Mouse (Mus musculus) heart, postnatal 25 days (tissue): ENCODE data around the gene Amfr. TPM values are rescaled to one million over a fixed set of nuclear protein-coding genes. Genes with fewer than 3 reads are reported as not detected.

ENCODE experiments used
- DNase-seq: peaks from one replicate; pipeline ENCODE4 v3.0.0; 2022; ENCODE audit warnings: low spot score
- intact Hi-C: fragments of 180-260 bp; cut with DNase I; formaldehyde crosslinking; loops from one replicate; pipeline ENCODE4 v1.15.1; 2025
- total RNA-seq, 2 experiments: library from RNA; stranded (reverse); gene quantifications; 2 replicates each; pipeline ENCODE4 v1.2.3; 2021

Gene Amfr
- total RNA-seq, 2 experiments from 2014 or later = 112 to 121 TPM

- intact Hi-C loops = no loop called here
- DNase-seq = no peak
These were observed 27.9 kb downstream of the Amfr start for GRCm38 (mm10) chr8:93984731-93985130.

DNA sequence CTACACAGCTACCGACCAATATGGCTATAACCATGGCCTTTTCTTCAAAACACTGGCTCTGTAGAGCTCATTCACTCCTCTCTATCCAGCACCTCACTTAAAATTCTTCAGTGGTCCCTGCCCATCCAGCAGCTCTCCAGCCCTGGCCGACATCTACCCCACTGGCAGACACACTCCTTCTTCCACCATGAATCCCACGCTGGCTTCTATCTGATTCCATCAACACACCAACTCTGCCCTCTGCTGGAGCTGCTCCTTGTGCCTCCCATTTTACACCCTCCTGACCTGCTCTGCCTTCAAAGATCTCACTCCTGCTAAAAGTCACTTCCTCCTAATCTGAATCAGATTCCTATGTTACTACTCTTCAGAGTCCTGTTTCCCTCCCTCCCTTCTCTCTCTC lies 28.8 kb downstream of the Amfr start:
- intact Hi-C loops = no loop called here
- DNase-seq = no peak

GRCm38 (mm10) chr8:93981679-93982215 lies 30.9 kb downstream of the Amfr start:
- DNase-seq = no peak
- intact Hi-C loops = no loop called here

GRCm38 (mm10) chr8:93980141-93980540 lies 32.5 kb downstream of the Amfr start:
- intact Hi-C loops = no loop called here

GRCm38 (mm10) chr8:93976446-93977211 lies 36.0 kb downstream of the Amfr start:
- intact Hi-C loops = no loop called here
- DNase-seq = no peak

More at GRCm38 (mm10) chr8:93980141-93980540, 32.5 kb downstream of the Amfr start:
- no peak for DNase-seq

GRCm38 (mm10) chr8:93975358-93975757 lies 37.3 kb downstream of the Amfr start:
- DNase-seq = no peak
- intact Hi-C loops = no loop called here

- intact Hi-C loops = no loop called here
- no peak for DNase-seq
These were observed 37.9 kb downstream of the Amfr start for GRCm38 (mm10) chr8:93974602-93975186.

GRCm38 (mm10) chr8:93973831-93974375 lies 38.7 kb downstream of the Amfr start:
- DNase-seq = no peak
- intact Hi-C loops = no loop called here

DNA sequence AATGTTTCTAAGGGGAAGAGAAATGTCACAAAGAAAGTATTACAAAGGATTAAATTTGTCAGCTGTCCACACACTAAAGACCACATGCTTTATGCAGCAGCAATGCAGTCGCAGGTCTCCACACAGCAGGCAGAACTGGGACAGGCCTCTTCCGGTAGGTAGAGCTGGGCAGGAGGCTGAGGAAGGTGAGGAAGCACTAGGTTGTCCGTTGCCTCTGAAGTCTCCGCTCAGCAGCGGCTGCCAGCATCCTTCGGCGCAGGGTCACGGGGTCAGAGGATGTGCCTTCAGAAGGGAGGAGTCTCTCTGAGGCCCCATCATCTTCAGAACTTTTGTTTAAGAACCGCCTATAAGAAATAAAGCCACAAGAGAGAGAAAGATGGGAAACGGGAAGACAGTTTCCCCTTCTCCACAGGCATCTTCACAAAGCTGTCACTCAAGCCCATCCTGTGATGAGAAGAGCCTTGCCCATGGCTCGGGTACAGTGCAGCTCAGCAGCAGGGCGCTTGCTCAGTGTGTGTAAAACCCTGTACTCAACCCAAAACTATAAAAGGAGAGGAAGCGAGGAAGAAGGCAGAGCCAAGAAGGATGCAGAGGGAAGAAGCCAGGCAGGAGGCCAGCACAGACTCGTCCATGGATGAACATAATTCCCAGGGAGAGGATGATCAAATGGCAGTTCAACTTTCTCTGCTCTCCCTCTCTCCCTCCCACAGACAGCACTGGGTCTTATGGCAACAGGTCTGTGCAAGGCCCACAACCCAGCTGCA lies 39.5 kb downstream of the Amfr start:
- DNase-seq = no peak
- intact Hi-C loops = no loop called here

DNA sequence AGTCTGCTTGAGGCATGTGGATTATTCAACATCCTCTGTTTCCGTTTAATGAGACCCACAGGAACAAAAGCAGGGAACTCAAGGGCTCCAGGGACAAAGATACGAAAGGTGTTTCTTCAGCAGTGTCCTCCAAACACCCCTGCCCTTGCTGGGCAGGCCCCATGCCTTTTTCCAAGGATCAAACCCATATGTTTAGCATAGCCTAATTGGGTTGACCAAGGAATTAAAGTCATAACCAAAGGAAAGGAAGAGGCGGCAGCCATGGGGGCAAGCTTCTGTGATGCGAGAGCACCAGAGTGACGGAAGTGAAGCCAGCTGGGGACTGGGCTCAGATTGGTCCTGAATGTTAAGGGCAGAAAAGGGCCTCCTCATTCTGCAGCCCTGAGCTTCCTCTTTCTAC lies 40.4 kb downstream of the Amfr start:
- DNase-seq = no peak
- intact Hi-C loops = no loop called here

GRCm38 (mm10) chr8:93971451-93971850 lies 41.2 kb downstream of the Amfr start:
- no peak for DNase-seq

DNA sequence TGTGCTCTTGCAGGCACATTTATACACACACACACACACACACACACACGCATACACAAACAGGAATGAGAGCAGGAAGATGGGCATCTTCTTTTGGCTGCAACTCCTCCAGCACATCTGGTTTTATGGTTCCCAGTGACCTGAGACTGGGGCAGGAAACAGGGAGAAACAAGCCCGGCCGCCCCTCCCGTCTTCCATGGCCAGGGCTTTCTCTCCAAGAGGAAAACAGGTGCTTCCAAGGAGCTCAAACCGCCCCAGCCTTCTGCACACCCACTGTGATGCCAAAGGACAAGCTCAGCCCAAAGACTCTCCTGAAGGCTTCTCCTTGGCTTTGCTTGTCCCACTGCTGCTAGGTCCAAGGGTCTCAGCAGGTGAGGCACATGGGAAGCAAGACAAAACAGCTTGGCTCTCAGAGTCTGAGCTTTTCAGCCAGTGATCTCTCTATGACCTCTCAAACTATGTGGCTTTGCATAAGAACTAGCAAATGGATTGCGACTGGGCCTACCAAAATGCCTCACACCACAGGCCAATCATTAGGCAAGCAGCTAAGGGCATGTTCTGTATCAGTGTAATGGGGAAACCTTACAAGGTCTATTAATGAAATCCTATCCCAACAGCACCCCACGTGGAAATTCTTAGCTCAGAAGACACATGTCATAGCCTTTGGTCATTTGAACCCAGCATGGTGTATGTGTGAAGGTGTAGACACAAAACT lies 42.9 kb downstream of the Amfr start:
- intact Hi-C loops = no loop called here
- no peak for DNase-seq

More at GRCm38 (mm10) chr8:93971451-93971850, 41.2 kb downstream of the Amfr start:
- intact Hi-C loops = no loop called here

GRCm38 (mm10) chr8:93968293-93968692 lies 44.3 kb downstream of the Amfr start:
- DNase-seq = no peak

DNA sequence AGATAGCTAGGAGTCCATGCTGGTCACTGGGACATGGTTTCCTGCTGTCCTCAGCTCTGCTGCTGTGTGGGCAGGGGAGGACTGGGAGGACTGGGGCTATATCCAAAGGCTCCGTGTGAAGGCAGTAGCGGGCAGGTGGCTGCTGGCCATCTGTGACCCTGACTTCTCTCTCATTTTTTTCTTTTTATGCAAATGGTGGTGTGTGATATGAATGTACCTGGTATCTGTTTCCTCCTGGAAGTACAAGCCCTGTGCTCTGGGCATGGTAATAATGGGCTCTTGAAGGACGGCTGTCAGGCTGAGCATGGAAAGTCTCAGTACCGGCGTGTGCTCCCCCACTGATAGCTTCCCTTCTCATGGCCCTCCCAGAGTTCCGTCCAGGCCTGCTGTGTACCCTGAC lies 51.7 kb downstream of the Amfr start:
- intact Hi-C loops = loop anchor here (5.0 kb wide), 1 partner anchor 96 kb away; no protein-coding TSS in a partner anchor
- no peak for DNase-seq

More at GRCm38 (mm10) chr8:93968293-93968692, 44.3 kb downstream of the Amfr start:
- intact Hi-C loops = no loop called here

GRCm38 (mm10) chr8:93958402-93958801 lies 54.2 kb downstream of the Amfr start:
- intact Hi-C loops = no loop called here
- DNase-seq = no peak

DNA sequence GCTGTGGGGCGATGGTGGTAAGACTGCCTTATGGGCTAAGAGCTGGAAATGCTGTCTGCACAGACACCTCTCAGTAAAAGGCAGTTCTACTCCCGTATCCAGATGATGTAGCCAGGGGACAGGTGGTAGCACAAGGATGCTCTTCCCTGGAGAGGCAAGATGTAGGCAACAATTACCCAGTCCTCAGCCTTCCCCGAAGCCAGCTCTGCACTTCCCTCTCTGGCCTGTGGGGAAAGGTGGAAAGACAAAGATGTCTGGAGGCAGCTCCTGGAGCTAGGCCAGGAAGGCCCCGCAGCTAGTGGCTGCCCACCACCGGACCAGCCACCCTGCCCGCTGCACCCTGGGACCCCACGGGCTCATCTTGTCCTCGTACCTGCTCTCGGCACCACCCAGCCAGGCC lies 60.1 kb downstream of the Amfr start:
- no peak for DNase-seq
- intact Hi-C loops = no loop called here

DNA sequence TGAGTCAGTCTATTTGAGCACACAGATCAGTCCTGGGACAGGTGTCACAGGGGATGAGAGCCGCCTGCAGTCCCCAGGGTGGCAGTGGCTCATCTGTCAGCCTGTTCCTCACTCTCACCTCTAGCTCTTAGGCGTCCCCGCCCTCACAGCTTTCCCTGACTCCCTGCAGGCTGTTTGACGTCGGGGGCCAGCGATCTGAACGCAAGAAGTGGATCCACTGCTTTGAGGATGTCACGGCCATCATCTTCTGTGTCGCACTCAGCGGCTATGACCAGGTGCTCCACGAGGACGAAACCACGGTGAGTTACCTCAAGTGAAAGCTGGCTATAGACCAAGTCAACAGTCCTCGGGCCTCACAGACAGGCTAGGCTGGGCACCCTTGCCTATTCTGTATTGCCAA lies 62.5 kb downstream of the Amfr start:
- no peak for DNase-seq
- intact Hi-C loops = no loop called here

DNA sequence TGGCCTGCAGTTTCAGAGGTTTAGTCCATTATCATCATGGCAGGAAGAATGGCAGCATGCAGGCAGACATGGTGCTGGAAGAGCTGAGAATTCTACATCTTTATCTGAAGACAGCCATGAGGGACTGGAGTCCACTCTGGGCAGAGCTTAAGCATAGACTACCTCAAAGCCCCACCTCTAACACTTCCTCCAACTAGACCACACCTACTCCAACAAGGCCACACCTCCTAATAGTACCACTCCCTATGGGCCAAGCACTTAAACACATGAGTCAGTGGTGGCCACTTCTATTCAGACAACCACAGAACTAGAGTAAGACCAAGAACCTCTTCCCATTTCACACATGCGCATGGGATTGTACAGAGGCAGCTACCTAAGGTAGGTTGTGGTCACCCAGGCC lies 66.2 kb downstream of the Amfr start:
- intact Hi-C loops = no loop called here
- DNase-seq = no peak

DNA sequence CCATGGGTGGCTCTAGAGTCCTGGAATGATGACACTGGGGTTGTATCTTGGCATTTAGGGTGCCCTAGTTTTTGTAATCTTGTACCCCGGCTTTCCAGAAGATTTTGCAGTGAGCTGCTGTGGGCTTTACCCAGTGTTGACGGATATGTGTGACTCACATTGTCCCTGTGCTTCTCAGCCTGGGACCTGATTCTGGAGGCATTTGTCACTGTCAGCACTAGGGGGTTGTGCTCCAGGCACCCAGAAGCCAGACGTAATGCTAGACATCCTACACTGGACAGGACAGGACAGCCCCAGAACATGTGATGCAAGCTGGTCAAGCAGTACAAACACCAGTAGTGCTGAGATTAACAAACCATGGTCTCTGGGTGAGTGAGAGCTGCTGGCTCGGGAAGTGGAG lies 66.9 kb downstream of the Amfr start:
- DNase-seq = no peak
- intact Hi-C loops = no loop called here

DNA sequence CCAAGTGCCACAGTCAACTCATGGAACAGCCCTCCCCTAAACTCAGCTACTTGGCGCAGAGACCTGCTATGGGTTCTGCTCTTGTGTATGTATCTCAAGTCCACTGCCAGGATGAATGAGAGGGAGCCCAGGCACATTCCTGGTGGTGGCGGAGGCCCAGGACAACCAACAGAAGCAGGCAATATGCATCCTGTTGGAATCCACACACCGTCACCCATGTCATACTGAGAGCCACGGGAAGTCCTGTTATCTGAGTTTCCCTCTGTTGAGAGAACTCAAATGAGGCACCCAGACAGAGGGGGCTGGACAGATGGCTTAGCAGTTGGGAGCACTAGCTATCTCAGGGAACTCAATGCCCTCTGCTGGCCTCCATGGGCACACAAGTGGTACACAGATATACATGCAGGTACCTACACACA lies 71.0 kb downstream of the Amfr start:
- no peak for DNase-seq
- intact Hi-C loops = no loop called here
